Mouse (Mus musculus): ENCODE measurements around the gene Chst11.

DNA sequence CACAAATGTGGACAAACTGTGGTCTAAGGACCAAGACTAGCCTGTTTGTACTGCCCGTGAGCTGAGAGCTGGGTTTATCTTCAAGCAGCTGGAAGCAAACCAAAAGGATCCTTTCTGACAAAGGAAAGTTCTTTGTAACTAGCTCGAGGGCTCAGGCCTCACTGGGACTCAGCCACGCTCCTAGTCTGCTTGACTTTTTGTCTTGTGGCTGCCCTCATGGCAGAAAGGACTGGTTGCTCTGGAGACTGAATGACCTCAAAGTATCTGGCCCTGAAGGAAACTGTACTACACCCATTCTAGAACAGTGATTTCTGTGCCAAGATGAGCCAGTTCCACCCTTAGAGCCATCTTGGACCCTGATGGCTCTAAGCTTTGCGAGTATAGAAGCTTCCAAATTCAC is 46.3 kb downstream of the Chst11 start:
- no peak for TF ChIP-seq CTCF (IDR thresholded peaks at IDR 0.05; ENCODE audit: extremely low read depth, insufficient read depth, low read length)
- no peak for TF ChIP-seq POLR2A (IDR thresholded peaks at IDR 0.05; ENCODE audit: extremely low read depth, insufficient read depth, low read length)
